Mouse (Mus musculus) left cerebral cortex, postnatal 25 days (tissue): ENCODE results near the gene Ralb. TPM values are rescaled to one million over a fixed set of nuclear protein-coding genes. Genes with fewer than 3 reads are reported as not detected.

Source experiments
- DNase-seq, 2 experiments: peaks; one replicate each; pipeline ENCODE4 v3.0.0; 2022; ENCODE audit warnings: low spot score in 2 of 2, mixed read lengths in 1 of 2
- intact Hi-C: fragments of 180-260 bp; cut with DNase I; formaldehyde crosslinking; loops from one replicate; pipeline ENCODE4 v1.15.1; 2025
- total RNA-seq, 2 experiments: library from RNA; stranded (reverse); gene quantifications; 2 replicates each; pipeline ENCODE4 v1.2.3; 2021

Ralb gene
- total RNA-seq, 2 experiments from 2014 or later = 22.7 to 24.0 TPM

DNA sequence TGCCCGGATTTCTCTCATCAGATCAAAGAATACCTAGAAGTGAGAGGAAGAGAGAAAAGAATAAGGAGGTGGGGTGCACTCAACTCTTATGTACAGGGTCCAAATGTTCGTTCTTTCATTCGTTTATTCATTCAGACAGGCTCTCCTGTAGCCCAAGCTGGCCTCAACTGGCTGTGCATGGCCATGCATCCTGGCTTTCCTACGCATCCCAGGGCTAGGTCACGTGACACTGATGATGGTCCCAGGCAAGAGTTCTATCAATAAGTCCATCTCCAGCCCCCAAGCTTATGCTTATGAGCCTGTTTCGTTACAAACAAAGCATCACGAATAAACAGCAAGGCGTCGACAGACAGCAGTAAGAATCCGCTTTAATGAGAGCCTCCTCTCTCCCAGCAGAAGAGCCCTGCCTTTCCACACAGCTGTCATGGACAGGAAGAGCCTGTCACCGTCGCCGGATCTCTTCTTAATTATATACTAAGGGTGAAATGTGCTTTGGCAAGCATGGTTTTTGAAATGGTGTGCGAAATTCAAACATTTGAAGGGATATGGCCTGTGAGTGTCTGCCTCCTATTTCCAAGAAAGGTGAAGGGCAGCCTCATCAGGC, 32.7 kb downstream of the Ralb start:
- intact Hi-C loops = no loop called here
- no peak for DNase-seq

DNA sequence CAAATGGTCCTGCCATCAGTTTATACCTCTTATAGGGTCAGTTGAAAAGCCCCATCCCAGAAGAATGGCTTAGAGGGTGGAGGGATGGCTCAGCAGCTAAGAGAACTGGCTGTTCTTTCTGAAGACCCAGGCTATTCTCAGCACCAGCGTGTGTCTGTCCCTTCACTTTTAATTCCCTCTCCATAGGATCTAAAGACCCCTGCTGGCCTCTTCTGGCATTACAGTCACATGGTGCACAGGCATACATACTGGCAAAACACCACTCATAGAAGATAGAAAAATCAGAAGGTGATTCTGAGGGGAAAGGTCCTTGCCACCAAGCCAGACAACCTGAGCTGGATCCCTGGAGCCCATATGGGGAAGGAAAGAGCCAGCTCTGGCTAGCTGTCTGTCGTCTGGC, 41.2 kb downstream of the Ralb start:
- DNase-seq = no peak
- intact Hi-C loops = no loop called here

DNA sequence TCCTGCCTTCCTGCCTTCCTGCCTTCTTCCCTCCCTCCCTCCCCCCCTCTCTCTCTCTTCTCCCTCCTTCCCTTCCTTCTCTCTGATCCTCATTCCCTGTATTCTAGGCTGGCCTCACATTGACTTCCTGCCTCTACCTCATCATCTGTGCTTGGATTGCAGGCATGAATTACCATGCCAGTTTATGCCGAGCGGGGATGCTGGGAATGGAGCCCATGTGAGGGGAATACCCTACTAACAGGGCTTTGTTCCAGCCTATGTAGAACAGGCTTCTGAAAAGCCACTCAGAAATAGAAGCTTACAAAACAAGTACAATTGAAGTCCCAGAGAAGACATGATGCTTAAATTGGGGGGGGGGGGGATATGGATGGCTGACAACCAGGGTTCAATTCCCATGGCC, 44.5 kb downstream of the Ralb start:
- DNase-seq = no peak
- intact Hi-C loops = no loop called here

DNA sequence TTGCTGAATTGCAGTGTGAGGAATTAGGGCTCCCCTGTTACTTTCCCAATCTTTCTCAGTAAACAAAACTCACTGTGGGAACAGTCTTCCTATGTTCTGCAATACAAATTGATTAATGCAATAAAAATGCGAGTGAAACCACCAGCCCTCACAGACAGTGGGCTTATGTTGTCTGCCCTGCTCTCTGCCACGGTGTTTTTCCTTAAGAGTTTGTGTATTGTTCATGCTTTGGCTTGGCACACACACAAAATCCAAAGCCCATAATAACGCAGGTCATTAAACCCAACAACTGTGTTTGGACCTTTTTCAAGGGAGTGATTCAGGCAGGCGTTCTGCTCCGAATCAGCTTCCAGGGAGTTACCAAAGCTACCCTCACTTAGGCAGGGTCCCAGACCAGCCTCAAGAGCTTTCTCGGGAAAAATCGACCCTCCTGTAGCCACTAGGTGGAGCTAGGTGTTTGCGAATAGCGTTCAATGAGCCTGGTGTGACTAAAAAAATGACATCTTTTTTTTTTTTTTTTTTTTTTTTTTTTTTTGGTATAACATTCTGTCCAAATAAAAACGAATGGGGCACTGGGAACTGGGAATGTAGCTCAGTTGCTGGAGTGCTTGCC, 46.5 kb downstream of the Ralb start:
- peak; percentile 68 to 74 for DNase-seq
- intact Hi-C loops = loop anchor here (5.0 to 10.0 kb wide), 2 partner anchors 219 to 477 kb away; no protein-coding TSS in a partner anchor

DNA sequence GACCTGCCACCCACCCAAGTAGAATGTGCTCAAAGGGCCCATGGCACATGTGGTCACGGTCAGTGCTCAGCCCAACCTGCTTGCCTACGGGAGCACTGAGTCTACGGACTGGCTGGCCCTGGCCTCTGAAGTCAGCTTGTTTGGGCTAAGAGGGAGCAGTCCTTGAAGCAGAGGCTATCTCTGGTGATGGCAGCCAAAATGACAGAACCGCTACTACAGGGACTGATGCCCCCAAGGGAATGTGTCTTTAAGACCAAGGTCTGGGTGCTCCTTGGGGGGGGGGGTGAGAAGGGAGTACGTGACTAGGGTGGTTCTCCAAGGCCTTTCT, 47.1 kb downstream of the Ralb start:
- no peak for DNase-seq
- intact Hi-C loops = loop anchor here (5.0 to 10.0 kb wide), 2 partner anchors 220 to 477 kb away; no protein-coding TSS in a partner anchor

DNA sequence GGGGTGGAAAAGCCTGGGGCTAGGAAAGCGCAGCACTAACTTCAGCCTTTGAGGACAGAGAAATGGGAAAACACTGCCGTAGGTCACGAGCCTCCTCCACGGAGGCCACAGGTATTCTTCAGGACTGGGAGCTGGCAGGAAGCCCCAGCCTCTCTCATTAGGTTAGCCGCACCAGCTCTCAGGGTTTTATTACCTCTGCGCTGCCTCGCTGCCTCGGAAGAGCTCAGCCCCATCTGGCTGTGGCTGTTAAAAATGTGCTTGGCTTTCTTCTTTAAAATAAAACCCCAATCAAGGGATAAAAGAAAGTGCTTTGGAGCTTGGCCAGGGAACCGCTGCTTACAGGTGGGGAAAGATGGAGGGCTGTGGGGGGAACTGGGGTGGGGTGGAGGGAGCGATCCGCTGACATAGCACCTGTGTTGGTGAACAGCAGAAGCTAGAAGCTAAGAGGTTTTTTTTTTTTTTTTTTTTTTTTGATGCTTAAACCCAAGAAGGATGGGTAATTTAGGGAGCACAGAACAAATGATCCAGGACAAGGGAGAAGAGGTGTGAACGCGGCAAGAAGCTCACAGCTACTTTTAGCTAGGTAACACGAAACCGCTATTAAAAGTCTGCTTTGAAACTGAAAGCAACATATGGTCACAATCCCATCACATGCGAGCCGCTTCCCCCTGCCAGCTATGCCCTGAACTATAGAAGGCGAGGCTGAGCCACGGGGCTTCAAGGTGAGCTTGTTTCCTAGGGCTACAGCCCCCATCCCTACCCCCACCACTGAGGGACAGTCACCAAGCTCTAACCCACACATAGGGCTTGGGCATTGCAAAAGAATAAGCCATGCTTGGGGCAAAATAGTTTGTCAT, 47.7 kb downstream of the Ralb start:
- intact Hi-C loops = loop anchor here (5.0 to 10.0 kb wide), 2 partner anchors 220 to 478 kb away; no protein-coding TSS in a partner anchor
- DNase-seq = peak; percentile 22 to 43

DNA sequence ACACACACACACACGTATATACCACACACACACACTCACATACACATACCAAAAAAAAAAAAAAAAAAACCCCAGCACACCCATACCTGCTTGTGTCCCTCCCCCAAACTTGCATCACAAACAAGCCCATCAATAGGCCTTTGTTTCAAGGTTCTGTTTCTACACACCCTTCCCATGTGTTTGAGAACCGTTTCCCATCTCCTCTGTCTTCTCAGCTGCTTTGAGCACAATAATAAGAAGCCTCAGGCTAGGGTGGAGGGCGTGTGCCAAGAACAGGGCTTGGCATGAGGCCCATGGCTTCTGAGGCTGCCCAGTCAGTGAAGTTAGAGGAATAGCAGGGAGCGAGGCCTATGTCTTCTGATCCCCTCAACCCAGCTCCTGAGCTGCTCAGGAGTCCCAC, 50.9 kb downstream of the Ralb start:
- intact Hi-C loops = loop anchor here (2.0 to 10.0 kb wide), 2 partner anchors 73 to 481 kb away; no protein-coding TSS in a partner anchor
- DNase-seq = no peak

DNA sequence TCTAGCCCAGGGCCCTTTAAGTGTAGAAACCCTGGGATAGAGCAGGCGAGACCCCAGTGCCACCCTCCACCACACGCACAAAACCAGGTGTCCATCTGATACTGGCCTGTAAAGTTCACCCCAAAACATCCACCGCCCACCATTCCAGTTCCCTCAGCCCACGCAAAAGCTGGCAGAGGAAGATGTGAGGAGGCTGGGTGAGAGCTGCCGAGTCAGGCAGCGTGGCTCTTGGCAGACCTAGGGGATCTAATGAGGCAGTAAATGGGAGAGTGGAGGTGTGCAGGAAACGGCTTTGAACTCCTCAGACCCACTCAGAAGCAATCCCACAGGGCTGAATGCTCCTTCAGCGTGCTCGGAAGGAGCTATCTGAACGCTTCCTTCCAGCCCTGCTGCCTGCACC, 53.2 kb downstream of the Ralb start:
- intact Hi-C loops = loop anchor here (10.0 kb wide), 1 partner anchor 483 kb away; no protein-coding TSS in a partner anchor
- peak in 1 of 2 experiments; percentile 64 for DNase-seq

DNA sequence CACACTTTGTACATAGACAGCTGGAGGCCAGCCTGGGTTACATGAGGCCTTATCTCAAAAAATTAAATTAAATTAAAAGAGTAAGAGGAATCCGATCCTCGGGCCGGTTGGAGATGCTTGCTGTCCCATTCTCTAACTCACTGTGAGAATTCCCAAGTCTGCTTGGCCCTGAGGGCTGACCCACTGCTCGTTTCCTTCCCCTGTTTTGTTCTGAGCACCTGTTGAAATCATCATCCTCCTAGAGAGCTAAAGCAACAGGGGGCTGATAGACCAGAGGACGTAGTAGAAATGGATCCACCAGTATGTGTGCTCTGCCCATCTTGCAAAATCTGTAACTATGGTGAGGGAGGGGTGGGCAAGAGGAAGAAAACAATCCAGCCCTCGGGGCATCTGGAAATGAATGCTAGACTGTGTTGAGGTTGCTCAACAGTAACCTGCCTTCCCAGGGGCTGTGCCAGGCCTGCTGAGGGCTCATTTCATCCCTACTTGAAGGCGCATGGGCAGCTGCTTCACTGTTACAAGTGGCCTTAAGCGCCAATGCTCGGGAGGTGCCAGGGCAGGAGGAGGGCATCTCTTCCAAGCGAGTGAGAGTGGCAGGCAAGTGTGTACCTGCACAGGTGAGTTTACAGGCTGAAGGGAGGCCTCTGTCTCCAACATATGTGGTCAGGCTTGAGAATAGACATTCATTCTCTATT, 53.8 kb downstream of the Ralb start:
- intact Hi-C loops = loop anchor here (10.0 kb wide), 1 partner anchor 484 kb away; no protein-coding TSS in a partner anchor
- no peak for DNase-seq

DNA sequence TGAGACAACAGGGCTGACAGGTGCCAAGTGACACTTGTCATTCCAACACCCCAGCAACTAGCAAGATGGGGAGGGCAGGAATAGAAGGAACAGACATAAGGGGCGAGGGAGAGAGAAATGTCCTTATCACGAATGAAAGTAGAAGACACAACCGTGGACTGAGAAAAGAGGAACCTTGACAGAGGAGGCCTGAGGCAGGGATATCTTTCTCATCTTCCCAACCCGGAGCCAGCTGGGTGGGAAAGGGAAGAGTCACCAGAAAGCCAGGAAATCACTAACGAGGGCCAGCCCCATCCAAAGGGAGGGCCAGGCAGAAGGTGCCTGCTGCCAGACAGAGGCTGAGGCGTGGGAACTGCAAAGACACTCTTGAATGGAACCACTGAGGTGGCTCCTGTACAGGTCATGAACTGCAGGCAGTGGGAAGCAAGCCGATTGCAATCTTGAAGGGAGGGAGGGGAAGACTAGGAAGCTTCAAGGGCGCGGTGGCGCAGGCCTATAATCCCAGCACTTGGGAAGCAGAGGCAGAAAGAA, 57.8 kb downstream of the Ralb start:
- intact Hi-C loops = loop anchor here (10.0 kb wide), 1 partner anchor 672 kb away; no protein-coding TSS in a partner anchor
- no peak for DNase-seq

DNA sequence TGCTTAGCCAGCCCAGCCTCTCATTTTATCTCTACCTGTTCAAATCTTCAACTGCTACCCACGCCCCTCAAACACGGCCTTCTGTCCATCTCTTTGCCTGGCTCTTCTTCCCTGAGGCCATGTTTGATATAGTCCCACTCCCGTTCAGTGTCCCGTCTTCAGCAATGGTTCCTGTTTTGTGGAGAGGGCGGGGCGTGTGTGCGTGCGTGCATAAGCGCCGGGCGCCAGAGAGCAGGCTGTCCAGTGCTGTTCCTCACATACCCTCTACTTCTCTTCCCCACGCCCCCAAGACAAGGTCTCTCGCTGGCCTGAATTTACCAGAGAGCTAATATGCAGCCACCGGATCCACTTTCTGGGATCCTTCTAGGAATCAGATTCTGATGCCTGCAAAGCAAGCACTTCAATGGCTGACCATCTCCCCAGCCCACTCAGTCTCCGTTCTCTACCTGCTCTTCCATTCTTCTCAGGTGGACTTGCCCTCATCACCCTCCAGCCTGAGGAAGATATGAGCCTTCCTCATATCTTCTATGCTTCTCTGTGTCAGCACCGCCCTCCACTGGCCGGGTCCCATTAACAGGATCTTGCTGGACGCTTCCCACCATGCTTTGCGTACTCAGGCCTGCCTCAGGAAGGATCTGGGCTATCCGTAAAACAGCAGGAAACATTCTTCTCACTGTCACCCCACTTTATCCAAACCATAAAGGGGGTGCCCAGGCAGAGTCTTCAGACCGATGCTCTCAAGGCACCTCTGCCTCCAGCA, 60.8 kb downstream of the Ralb start:
- DNase-seq = no peak
- intact Hi-C loops = loop anchor here (5.0 to 10.0 kb wide), 2 partner anchors 351 to 669 kb away; no protein-coding TSS in a partner anchor

DNA sequence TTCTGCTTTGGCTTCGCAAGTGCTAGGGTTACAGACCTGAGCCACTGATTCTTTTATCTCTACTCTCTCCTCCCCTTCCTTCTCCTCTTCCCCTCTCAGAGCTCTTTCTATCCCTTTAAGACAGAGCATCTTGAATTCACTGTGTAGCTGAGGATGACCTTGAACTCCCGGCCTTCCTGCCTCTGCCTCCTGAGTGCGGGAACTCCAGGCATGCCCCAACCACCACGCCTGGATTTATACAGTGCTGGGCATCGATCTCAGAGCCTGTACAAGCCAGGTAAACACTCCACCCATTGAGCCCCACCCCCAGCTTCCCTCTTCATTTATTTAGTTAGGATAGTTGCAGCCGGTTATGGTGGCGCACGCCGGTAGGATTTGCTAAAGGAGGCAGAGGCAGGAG, 61.7 kb downstream of the Ralb start:
- intact Hi-C loops = loop anchor here (5.0 to 10.0 kb wide), 2 partner anchors 351 to 668 kb away; no protein-coding TSS in a partner anchor
- no peak for DNase-seq

DNA sequence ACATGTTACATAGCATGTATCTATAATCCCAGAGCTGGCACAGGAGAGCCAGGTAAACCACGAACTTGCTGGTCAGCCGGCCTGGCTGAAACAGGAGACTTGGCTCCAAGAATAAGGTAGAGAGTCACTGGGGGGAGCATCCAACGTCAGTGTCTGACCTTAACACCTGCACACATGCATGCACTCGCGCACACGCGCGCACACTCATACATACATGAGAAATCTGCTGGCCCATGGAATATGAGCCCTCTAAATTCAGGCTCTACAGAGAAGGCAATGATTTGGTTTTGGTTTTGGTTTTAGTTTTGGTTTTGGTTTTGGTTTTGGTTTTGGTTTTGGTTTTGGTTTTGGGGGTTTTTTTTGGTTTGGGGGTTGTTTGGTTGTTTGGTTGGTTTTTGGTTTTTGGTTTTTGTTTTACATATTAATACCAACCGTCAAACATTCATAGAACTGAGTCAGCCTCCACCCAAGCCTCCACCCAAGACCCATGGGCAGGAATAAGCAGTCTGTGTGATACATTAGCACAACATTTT, 66.4 kb downstream of the Ralb start:
- intact Hi-C loops = no loop called here
- DNase-seq = no peak

DNA sequence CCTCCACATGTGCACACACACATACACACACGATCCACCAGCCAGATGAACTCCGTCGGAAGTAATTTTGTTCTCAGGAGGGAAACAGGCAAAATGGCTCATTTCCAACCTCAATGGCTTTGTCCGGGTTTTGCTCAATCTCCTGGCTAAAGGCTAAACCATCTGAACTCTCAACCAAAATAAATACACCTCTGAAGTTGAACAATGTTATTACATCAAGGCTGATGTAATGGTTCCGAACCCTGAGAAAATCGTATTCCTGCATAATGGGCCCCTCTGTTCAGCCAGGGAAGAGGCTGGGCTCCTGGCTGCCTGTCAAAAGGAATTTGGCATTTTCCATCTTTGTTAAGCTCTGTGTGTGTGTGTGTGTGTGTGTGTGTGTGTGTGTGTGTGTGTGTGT, 67.2 kb downstream of the Ralb start:
- intact Hi-C loops = no loop called here
- no peak for DNase-seq

DNA sequence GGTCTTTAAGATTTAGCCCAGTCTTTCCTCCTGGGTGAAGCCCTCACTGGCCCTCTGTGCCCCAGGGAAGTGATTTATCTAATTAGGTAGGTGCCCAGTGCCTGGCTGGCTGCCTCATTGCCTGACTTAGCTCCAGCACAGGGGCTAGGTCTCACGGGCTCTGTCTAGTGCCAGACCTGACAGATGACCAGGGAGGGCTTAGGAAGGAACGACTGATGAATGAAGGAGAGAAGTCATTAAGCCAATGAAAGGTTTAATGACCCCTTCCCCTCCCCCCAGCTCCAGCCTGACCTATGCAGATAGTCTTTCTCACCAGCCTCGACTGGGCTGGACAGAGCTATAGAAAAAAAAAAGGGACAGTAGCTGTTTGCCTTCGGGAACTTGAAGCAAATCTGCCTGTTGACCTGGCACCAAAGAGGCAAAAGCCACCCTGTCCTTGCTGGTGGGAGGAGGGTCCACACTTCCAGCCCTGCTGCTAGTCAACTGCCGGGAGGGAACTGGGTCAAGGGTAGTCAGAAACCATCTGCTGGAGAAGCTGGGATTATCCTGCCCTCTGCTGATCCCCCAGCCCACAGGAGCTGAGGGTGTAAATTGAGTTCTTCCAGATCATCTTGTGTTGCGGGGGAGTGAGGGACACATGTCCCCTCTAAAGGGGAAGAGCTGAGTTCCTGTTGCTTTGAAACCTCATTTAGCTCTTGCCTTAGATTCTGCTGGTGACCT, 80.3 kb downstream of the Ralb start:
- intact Hi-C loops = loop anchor here (5.0 kb wide), 3 partner anchors 77 to 237 kb away; no protein-coding TSS in a partner anchor
- no peak for DNase-seq

DNA sequence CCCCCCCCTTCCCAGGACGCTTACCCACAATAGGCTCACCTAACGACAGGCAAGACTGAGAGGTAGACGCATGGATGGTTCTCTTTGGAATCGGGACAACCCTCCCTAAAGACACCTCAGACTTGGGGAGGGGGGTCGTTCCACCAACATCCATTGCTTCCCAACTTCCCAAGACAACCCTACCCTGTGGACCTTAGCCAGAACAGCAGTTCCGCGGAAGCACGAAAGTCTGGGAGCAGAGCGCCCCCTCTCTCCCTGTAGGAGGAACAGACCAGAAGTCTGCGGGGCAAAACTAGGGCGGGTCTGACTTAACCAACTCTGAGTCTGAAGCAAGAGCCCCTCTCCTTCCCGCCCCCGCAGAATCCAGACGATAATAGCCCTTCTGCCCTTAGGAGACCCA, 81.1 kb downstream of the Ralb start:
- intact Hi-C loops = loop anchor here (1.0 to 5.0 kb wide), 4 partner anchors 76 to 330 kb away; no protein-coding TSS in a partner anchor
- DNase-seq = peak; percentile 53 to 58

DNA sequence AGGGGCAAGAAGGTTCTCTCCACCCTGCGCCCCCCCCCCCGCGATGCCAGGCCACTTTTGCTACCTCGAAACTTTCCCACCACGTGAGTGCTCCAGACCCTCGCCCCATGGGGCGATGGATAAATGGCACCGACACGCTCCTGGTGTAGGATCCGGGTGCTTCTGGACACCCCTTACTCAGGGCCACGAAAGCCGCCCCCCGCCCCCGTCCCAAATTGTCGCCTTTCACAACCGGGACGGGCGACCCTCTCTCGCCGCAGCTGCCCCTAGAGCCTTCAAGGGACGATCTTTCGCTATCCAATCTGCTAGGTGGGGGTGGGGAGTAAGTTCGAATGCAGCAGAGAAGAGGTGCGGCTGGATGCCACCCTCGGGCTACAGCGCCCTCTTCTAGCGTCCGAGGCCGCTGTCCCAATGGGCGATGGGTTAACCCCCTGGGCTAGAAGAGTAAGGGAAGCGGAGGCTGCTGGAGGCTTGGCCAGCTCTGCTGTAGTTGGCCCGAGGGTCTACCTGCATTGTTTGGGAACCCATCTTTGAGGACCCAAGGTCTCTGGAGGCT, 82.1 kb downstream of the Ralb start:
- intact Hi-C loops = loop anchor here (1.0 to 5.0 kb wide), 4 partner anchors 75 to 329 kb away; no protein-coding TSS in a partner anchor
- DNase-seq = no peak
